Mouse (Mus musculus): ENCODE measurements at regions not wholly inside any gene's neighbourhood (a gene's known extent, or its start where the extent isn't known, plus 50 kb on each side); places are given as distances from the start of the nearest gene placed in this dataset.

- Histone ChIP-seq H3K27ac (no peak overlapping the region), H3K4me2 (ENCODE audit: low read depth) (no peak overlapping the region), H3K9me3 (ENCODE audit: control insufficient read depth, low read length) (no peaks in the 10 kb centered on the region; the same call in 1 of the 2 replicates), H3K4me1 (replicated peaks; ENCODE audit: control insufficient read depth in 2 of 2, insufficient read depth in 2 of 2, low read length in 1 of 2) (no peaks in the 10 kb centered on the region), H3K27me3 (ENCODE audit: control insufficient read depth, insufficient read depth, low read length) (no peaks in the 10 kb centered on the region), H3K9ac (replicated peaks) (no peak overlapping the region), H3K4me3 (ENCODE audit: insufficient read depth in 1 of 2, low read depth in 2 of 2, low read length in 2 of 2) (no peak overlapping the region), H3K36me3 (replicated peaks; ENCODE audit: control insufficient read depth, insufficient read depth, low read depth) (no peaks in the 10 kb centered on the region)
- 77% methylated on average over 3 of the region's 3 CpGs for WGBS (ENCODE audit: insufficient replicate concordance)
- ATAC-seq (ENCODE audit: insufficient read depth) (no peak), DNase-seq (ENCODE audit: low read depth in 3 of 3, low spot score in 3 of 3) (no peak)
- no peak for TF ChIP-seq CTCF (IDR thresholded peaks at IDR 0.05; ENCODE audit: low read depth)
- TF ChIP-seq EP300 (IDR thresholded peaks at IDR 0.05; ENCODE audit: low read depth) = no peak
Observed at GRCm38 (mm10) chr5:148616426-148616825, 63.8 kb upstream of the Ubl3 start.

- H3K4me1 ChIP-seq (replicated peaks; ENCODE audit: control insufficient read depth in 2 of 2, insufficient read depth in 2 of 2, low read length in 1 of 2) = no peaks in the 10 kb centered on the region
- no peak overlapping the region for H3K4me3 ChIP-seq (ENCODE audit: insufficient read depth in 1 of 2, low read depth in 2 of 2, low read length in 2 of 2)
- H3K4me2 ChIP-seq (ENCODE audit: low read depth) = no peak overlapping the region
- H3K36me3 ChIP-seq (replicated peaks; ENCODE audit: control insufficient read depth, insufficient read depth, low read depth) = no peaks in the 10 kb centered on the region
- H3K9ac ChIP-seq (replicated peaks) = no peak overlapping the region
- ATAC-seq (ENCODE audit: insufficient read depth) (no peak), DNase-seq (ENCODE audit: low read depth in 3 of 3, low spot score in 3 of 3) (no peak)
- WGBS (ENCODE audit: insufficient replicate concordance) = 64% methylated on average over 10 of the region's 10 CpGs
- H3K27ac ChIP-seq = no peak overlapping the region
- no peaks in the 10 kb centered on the region; the same call in 1 of the 2 replicates for H3K9me3 ChIP-seq (ENCODE audit: control insufficient read depth, low read length)
- TF ChIP-seq CTCF (IDR thresholded peaks at IDR 0.05; ENCODE audit: low read depth) (no peak), EP300 (IDR thresholded peaks at IDR 0.05; ENCODE audit: low read depth) (no peak)
- H3K27me3 ChIP-seq (ENCODE audit: control insufficient read depth, insufficient read depth, low read length) = no peaks in the 10 kb centered on the region
Observed at GRCm38 (mm10) chr5:148615706-148616366, 63.2 kb upstream of the Ubl3 start.

GRCm38 (mm10) chr5:148615117-148615516, 62.5 kb upstream of the Ubl3 start:
- ATAC-seq (ENCODE audit: insufficient read depth) (no peak), DNase-seq (ENCODE audit: low read depth in 3 of 3, low spot score in 3 of 3) (no peak)
- no peaks in the 10 kb centered on the region for H3K27me3 ChIP-seq (ENCODE audit: control insufficient read depth, insufficient read depth, low read length)
- H3K9me3 ChIP-seq (ENCODE audit: control insufficient read depth, low read length) = no peaks in the 10 kb centered on the region; the same call in 1 of the 2 replicates
- no peak overlapping the region for H3K4me3 ChIP-seq (ENCODE audit: insufficient read depth in 1 of 2, low read depth in 2 of 2, low read length in 2 of 2)
- TF ChIP-seq CTCF (IDR thresholded peaks at IDR 0.05; ENCODE audit: low read depth) = no peak
- H3K36me3 ChIP-seq (replicated peaks; ENCODE audit: control insufficient read depth, insufficient read depth, low read depth) = no peaks in the 10 kb centered on the region
- no peak overlapping the region for H3K27ac ChIP-seq
- no peak overlapping the region for H3K9ac ChIP-seq (replicated peaks)
- no peak overlapping the region for H3K4me2 ChIP-seq (ENCODE audit: low read depth)
- no peaks in the 10 kb centered on the region for H3K4me1 ChIP-seq (replicated peaks; ENCODE audit: control insufficient read depth in 2 of 2, insufficient read depth in 2 of 2, low read length in 1 of 2)
- WGBS (ENCODE audit: insufficient replicate concordance) = 75% methylated on average over 14 of the region's 14 CpGs

GRCm38 (mm10) chr5:148611323-148611722, 58.7 kb upstream of the Ubl3 start:
- WGBS (ENCODE audit: insufficient replicate concordance) = 77% methylated on average over 5 of the region's 5 CpGs
- TF ChIP-seq CTCF (IDR thresholded peaks at IDR 0.05; ENCODE audit: low read depth) (no peak), EP300 (IDR thresholded peaks at IDR 0.05; ENCODE audit: low read depth) (no peak)

GRCm38 (mm10) chr5:148609506-148609880, 56.9 kb upstream of the Ubl3 start:
- Histone ChIP-seq H3K27ac (no peak overlapping the region), H3K4me1 (replicated peaks; ENCODE audit: control insufficient read depth in 2 of 2, insufficient read depth in 2 of 2, low read length in 1 of 2) (no peaks in the 10 kb centered on the region), H3K36me3 (replicated peaks; ENCODE audit: control insufficient read depth, insufficient read depth, low read depth) (no peaks in the 10 kb centered on the region), H3K27me3 (ENCODE audit: control insufficient read depth, insufficient read depth, low read length) (no peaks in the 10 kb centered on the region), H3K9ac (replicated peaks) (no peak overlapping the region), H3K9me3 (ENCODE audit: control insufficient read depth, low read length) (no peaks in the 10 kb centered on the region), H3K4me3 (ENCODE audit: insufficient read depth in 1 of 2, low read depth in 2 of 2, low read length in 2 of 2) (no peak overlapping the region), H3K4me2 (ENCODE audit: low read depth) (no peak overlapping the region)
- DNase-seq (ENCODE audit: low read depth in 3 of 3, low spot score in 3 of 3) = no peak
- TF ChIP-seq EP300 (IDR thresholded peaks at IDR 0.05; ENCODE audit: low read depth) = no peak
- WGBS (ENCODE audit: insufficient replicate concordance) = 60% methylated on average over 9 of the region's 9 CpGs
- no peak for ATAC-seq (ENCODE audit: insufficient read depth)

More at GRCm38 (mm10) chr5:148611323-148611722, 58.7 kb upstream of the Ubl3 start:
- no peak for ATAC-seq (ENCODE audit: insufficient read depth)
- no peak for DNase-seq (ENCODE audit: low read depth in 3 of 3, low spot score in 3 of 3)
- H3K4me3 ChIP-seq (ENCODE audit: insufficient read depth in 1 of 2, low read depth in 2 of 2, low read length in 2 of 2) = no peak overlapping the region
- no peaks in the 10 kb centered on the region for H3K4me1 ChIP-seq (replicated peaks; ENCODE audit: control insufficient read depth in 2 of 2, insufficient read depth in 2 of 2, low read length in 1 of 2)
- H3K9me3 ChIP-seq (ENCODE audit: control insufficient read depth, low read length) = no peaks in the 10 kb centered on the region
- no peaks in the 10 kb centered on the region for H3K36me3 ChIP-seq (replicated peaks; ENCODE audit: control insufficient read depth, insufficient read depth, low read depth)
- H3K4me2 ChIP-seq (ENCODE audit: low read depth) = no peak overlapping the region
- H3K27ac ChIP-seq = no peak overlapping the region
- H3K9ac ChIP-seq (replicated peaks) = no peak overlapping the region
- no peaks in the 10 kb centered on the region for H3K27me3 ChIP-seq (ENCODE audit: control insufficient read depth, insufficient read depth, low read length)

Data from liver, embryonic 14.5 days (tissue).